Mouse (Mus musculus) subcutaneous adipose tissue, adult 2 months (tissue): ENCODE results near the gene Cmas. TPM values are rescaled to one million over a fixed set of nuclear protein-coding genes. Genes with fewer than 3 reads are reported as not detected.

Source experiments
- polyA plus RNA-seq: library from polyadenylated mRNA; depleted of rRNA; stranded (reverse); fragments of >200 nt; gene quantifications from 2 replicates; pipeline ENCODE4 v1.2.3, GENCODE M21; 2012; ENCODE audit warnings: low replicate concordance; rRNA removed

Cmas gene
- 9.5 and 13.2 TPM in 2 replicates for polyA plus RNA-seq

DNA sequence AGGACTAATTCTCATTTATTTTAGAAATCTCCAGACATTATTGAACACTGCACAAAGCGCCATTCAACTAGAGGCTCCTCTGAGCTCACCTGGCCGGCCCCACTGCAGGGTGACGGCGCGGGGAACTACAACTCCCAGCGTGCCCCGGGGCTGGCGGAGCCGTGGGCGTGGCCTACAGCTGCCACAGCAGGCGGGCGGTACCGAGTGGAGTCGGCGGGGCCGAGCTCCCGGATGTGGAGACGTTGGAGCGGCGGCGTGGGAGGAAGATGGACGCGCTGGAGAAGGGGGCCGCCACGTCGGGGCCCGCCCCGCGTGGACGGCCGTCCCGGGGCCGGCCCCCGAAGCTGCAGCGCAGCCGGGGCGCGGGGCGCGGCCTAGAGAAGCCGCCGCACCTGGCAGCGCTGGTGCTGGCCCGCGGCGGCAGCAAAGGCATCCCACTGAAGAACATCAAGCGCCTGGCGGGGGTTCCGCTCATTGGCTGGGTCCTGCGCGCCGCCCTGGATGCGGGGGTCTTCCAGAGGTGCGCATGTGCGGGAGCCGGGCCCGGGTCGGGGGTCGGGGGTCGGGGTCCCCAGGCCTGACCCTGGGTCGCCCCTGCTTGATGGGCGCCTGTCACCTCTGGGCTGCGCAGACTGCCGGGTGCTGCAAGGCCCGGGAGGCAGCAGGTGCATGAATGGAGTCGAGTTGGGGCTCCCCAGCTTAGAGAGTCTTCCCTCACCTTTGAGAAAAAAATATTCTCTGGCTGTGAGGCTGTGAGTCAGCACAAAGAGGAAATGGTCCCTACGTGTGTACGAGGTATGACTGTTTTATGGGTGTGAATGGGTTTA is at the start of gene Cmas:
Gene Cmas, plus strand, starts transcription at position 180 of the 827 bp plus-strand sequence.

GRCm38 (mm10) chr6:142804402-142804801 is 47.9 kb downstream of the Cmas start, which contains the start of gene Sult6b2:
Gene Sult6b2, minus strand, starts transcription at chr6:142804502.

Other genes starting within 250 kb of the Cmas start
- 189 and 330 TPM in 2 replicates for gene Ldhb, start 248.7 kb upstream of the Cmas start, polyA plus RNA-seq
- gene Kcnj8, start 185.1 kb upstream of the Cmas start, polyA plus RNA-seq = 28.7 and 49.8 TPM in 2 replicates
- 12.2 and 20.2 TPM in 2 replicates for gene Abcc9, start 54.4 kb upstream of the Cmas start, polyA plus RNA-seq
- gene Sult6b2, start 47.8 kb downstream of the Cmas start, polyA plus RNA-seq = not detected in 2 replicates
- 0.03 and 0.06 TPM in 2 replicates for gene St8sia1, start 207.8 kb downstream of the Cmas start, polyA plus RNA-seq